ENCODE assay signal across 25 mouse cellular contexts in genomic region chr5:146352006-146352405, GRCm38 (mm10). TPM values are rescaled to one million over a fixed set of nuclear protein-coding genes. Genes with fewer than 3 reads are reported as not detected.
DNase-seq lines count a peak whose midpoint lies in the region; ATAC-seq lines count a peak whose summit lies in the region.
"Had no signal": no experiment of that assay in that cellular context is flagged by ENCODE, and none has a peak within 500 bp of the region (broad histone marks: within the 10 kb centered on the region; RNA-seq: fewer than 3 reads in every experiment).

No protein-coding gene starts in this region.

- H3K27ac ChIP-seq in kidney, embryonic 15.5 days, result no peak overlapping the region
- H3K27ac ChIP-seq in forebrain, embryonic 15.5 days (replicated peaks), result no peak overlapping the region
- H3K27ac ChIP-seq: forebrain, embryonic 10.5 days; forebrain, embryonic 13.5 days; gastrocnemius, adult 2 months; heart, embryonic 15.5 days; hindbrain, embryonic 10.5 days; hindbrain, embryonic 13.5 days; intestine, embryonic 15.5 days had no signal

- H3K9ac ChIP-seq in kidney, embryonic 15.5 days, result no peak overlapping the region
- H3K9ac ChIP-seq in forebrain, embryonic 15.5 days (replicated peaks), result no peak overlapping the region
- H3K9ac ChIP-seq: forebrain, embryonic 13.5 days; forebrain, postnatal 0 days; heart, embryonic 12.5 days; heart, embryonic 15.5 days; hindbrain, embryonic 13.5 days; intestine, embryonic 15.5 days had no signal

- 0 out of 2 replicates have a peak, but pooled peaks have one; percentile 25 for ATAC-seq in kidney, embryonic 15.5 days (replicated peaks; ENCODE audit: low FRiP score)
- ATAC-seq in forebrain, embryonic 15.5 days (replicated peaks), result no peak
- ATAC-seq: activated CD4-positive, CD25-positive, alpha-beta regulatory T cell, adult 4 months; forebrain, embryonic 13.5 days; forebrain, postnatal 0 days; hindbrain, embryonic 16.5 days; intestine, embryonic 15.5 days had no signal

- no peaks in the 10 kb centered on the region for H3K27me3 ChIP-seq in kidney, embryonic 15.5 days
- H3K27me3 ChIP-seq in forebrain, embryonic 15.5 days, result no peaks in the 10 kb centered on the region
- H3K27me3 ChIP-seq: forebrain, embryonic 13.5 days; heart, embryonic 12.5 days; heart, embryonic 15.5 days; hindbrain, embryonic 13.5 days; intestine, embryonic 15.5 days had no signal

- no peak overlapping the region for H3K4me3 ChIP-seq in kidney, embryonic 15.5 days (replicated peaks)
- H3K4me3 ChIP-seq in forebrain, embryonic 15.5 days, result no peak overlapping the region
- H3K4me3 ChIP-seq: forebrain, embryonic 10.5 days; forebrain, embryonic 13.5 days; gastrocnemius, adult 2 months; heart, embryonic 12.5 days; heart, embryonic 15.5 days; hindbrain, embryonic 10.5 days; hindbrain, embryonic 13.5 days; intestine, embryonic 15.5 days had no signal

- H3K9me3 ChIP-seq in kidney, embryonic 15.5 days (replicated peaks), result no peaks in the 10 kb centered on the region
- no peaks in the 10 kb centered on the region for H3K9me3 ChIP-seq in forebrain, embryonic 15.5 days
- H3K9me3 ChIP-seq: forebrain, embryonic 10.5 days; forebrain, embryonic 13.5 days; heart, embryonic 12.5 days; heart, embryonic 15.5 days; hindbrain, embryonic 10.5 days; hindbrain, embryonic 13.5 days; intestine, embryonic 15.5 days had no signal

- no peaks in the 10 kb centered on the region for H3K36me3 ChIP-seq in kidney, embryonic 15.5 days
- H3K36me3 ChIP-seq in forebrain, embryonic 15.5 days, result no peaks in the 10 kb centered on the region
- H3K36me3 ChIP-seq: forebrain, embryonic 10.5 days; heart, embryonic 12.5 days; heart, embryonic 15.5 days; hindbrain, embryonic 10.5 days; hindbrain, embryonic 13.5 days; intestine, embryonic 15.5 days had no signal

- H3K4me1 ChIP-seq in kidney, embryonic 15.5 days, result no peaks in the 10 kb centered on the region
- H3K4me1 ChIP-seq in forebrain, embryonic 15.5 days, result no peaks in the 10 kb centered on the region
- H3K4me1 ChIP-seq: forebrain, embryonic 10.5 days; forebrain, embryonic 13.5 days; heart, embryonic 12.5 days; heart, embryonic 15.5 days; hindbrain, embryonic 10.5 days; hindbrain, embryonic 13.5 days; intestine, embryonic 15.5 days had no signal

- H3K4me2 ChIP-seq in kidney, embryonic 15.5 days, result no peak overlapping the region
- H3K4me2 ChIP-seq in forebrain, embryonic 15.5 days (replicated peaks), result no peak overlapping the region
- H3K4me2 ChIP-seq: forebrain, embryonic 13.5 days; heart, embryonic 12.5 days; heart, embryonic 15.5 days; hindbrain, embryonic 13.5 days; intestine, embryonic 15.5 days had no signal

- 58% methylated on average over 7 of the region's 7 CpGs for WGBS in kidney, embryonic 15.5 days
- 83% methylated on average over 7 of the region's 7 CpGs for WGBS in forebrain, embryonic 15.5 days

- peak; percentile 54 to 79 for DNase-seq in adrenal gland, adult (ENCODE audit: inconsistent age in 2 of 2, low spot score in 1 of 2)
- no peak for DNase-seq in adrenal gland, adult 18-20 months (ENCODE audit: low spot score in 2 of 2)
- DNase-seq in kidney, adult 8-10 months, result no peak
- DNase-seq in adrenal gland, adult 8-10 months, result peak; percentile 55
- DNase-seq in adrenal gland, postnatal 25 days, result peak; percentile 38
- DNase-seq in cerebellum, postnatal 14 days, result no peak
- DNase-seq: cerebellum, adult 11-12 months; cerebellum, adult 8-10 months; cerebellum, postnatal 10 days; forebrain, postnatal 0 days; gastrocnemius, adult 2 months; gastrocnemius, postnatal 14 days; heart, postnatal 10 days; heart, postnatal 36 days had no signal

RNA-seq across cellular contexts. Expression of gene Wasf3, which starts 32.8 kb away (rescaled TPM):
- 10 to 100 TPM; 12.7 to 21.1 TPM for total RNA-seq in adrenal gland, adult 18-20 months (2021)
- polyA plus RNA-seq in kidney, embryonic 15.5 days (2015; fragmentation: Nextera tagmentation; extraction: Ambion mirVana), result 3.2 and 3.3 TPM in 2 replicates
- 10 to 100 TPM; 23.8 to 26.9 (median 25.3) TPM for total RNA-seq in adrenal gland, adult 8-10 months (2022)
- total RNA-seq in adrenal gland, postnatal 25 days (2021), result 36.6 and 36.9 TPM in 2 replicates
- 9.3 and 9.7 TPM in 2 replicates for polyA plus RNA-seq in forebrain, embryonic 15.5 days (2015; fragmentation: Nextera tagmentation; extraction: Ambion mirVana)
- polyA plus RNA-seq: activated CD4-positive, CD25-positive, alpha-beta regulatory T cell, adult 4 months had no signal

Comparison
In these comparisons a context has a peak if more than half of its experiments do, and no peak if none do; other contexts are left out.
1. DNase-seq: peak in adrenal gland, adult (2 of 2), adrenal gland, adult 8-10 months (single experiment) and adrenal gland, postnatal 25 days (single experiment); none in adrenal gland, adult 18-20 months (0 of 2), kidney, adult 8-10 months (0 of 2) and cerebellum, postnatal 14 days (0 of 2).